Mouse (Mus musculus) limb, embryonic 10.5 days (tissue): ENCODE results near the gene Ect2. TPM values are rescaled to one million over a fixed set of nuclear protein-coding genes. Genes with fewer than 3 reads are reported as not detected.

Experiments
- DNase-seq: peaks from one replicate; pipeline ENCODE4 v3.0.0-alpha.2; 2017; ENCODE audit warnings: low spot score
- H3K27ac ChIP-seq: fragments of 300-500 bp; sonication (generic); 2 replicates; pipeline ENCODE4 v1.5.1; 2016; ENCODE audit warnings: mild to moderate bottlenecking
- H3K27me3 ChIP-seq: fragments of 300-500 bp; sonication (generic); 2 replicates; pipeline ENCODE4 v1.6.1; 2016; ENCODE audit warnings: low read depth, mild to moderate bottlenecking; ENCODE audit not compliant: poor library complexity, severe bottlenecking
- H3K36me3 ChIP-seq: fragments of 300-500 bp; sonication (generic); 2 replicates; pipeline ENCODE4 v1.6.1; 2016; ENCODE audit warnings: mild to moderate bottlenecking, moderate library complexity
- H3K4me1 ChIP-seq: fragments of 300-500 bp; sonication (generic); 2 replicates; pipeline ENCODE4 v1.6.1; 2016
- H3K4me3 ChIP-seq: fragments of 300-500 bp; sonication (generic); 2 replicates; pipeline ENCODE4 v1.5.1; 2016; ENCODE audit warnings: mild to moderate bottlenecking, moderate library complexity
- H3K9me3 ChIP-seq: fragments of 300-500 bp; sonication (generic); replicated peaks from 2 replicates; pipeline ENCODE4 v1.6.1; 2016; ENCODE audit warnings: mild to moderate bottlenecking
- WGBS: fragments of 180-500 bp; shearing (Covaris S2); methylation state at CpG from one replicate; pipeline ENCODE4 v1.1.7; 2016; 5-methylcytosine and 5-hydroxymethylcytosine counted together
- polyA plus RNA-seq: library from polyadenylated mRNA; unstranded; fragments of >200 nt; fragmentation: Nextera tagmentation; extraction: Ambion mirVana; gene quantifications from 2 replicates; pipeline ENCODE4 v1.2.1, GENCODE M21; 2016

The Ect2 gene
- polyA plus RNA-seq, result 72.0 and 80.2 TPM in 2 replicates

DNA sequence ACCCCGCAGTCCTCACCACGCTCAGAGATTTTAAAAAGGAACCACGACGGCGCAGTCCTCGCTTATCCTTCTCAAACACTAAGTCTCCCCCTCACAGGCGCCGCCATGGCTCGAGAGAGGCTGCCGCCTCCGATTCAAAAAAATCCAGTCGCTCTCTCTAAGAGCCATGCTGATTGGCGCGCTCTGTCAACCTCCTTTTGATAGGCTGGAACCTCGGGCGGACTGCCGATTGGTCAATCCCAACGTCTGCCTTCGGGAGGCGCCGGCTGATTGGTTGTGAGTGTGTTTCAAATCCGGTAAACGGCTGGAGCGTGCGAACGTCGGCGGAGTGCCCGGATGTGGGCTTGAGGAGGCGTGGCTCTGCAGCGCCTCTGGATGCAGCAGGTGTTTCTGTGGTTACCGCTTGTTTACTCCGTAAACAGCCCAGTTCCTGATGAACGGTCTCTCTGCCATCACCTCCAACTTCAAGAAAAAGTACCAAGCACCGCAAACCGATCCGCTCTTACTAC, at the start of gene Ect2:
TSS of gene Ect2 (minus strand) at position 178 of the 509 bp plus-strand sequence.
- DNase-seq, result peak; percentile 100
- Histone ChIP-seq H3K36me3 (peaks cover 30% of the 10 kb centered on the region), H3K4me3 (peak within 1 kb of the TSS; percentile 92), H3K4me1 (peaks cover 18% of the 10 kb centered on the region), H3K27me3 (no peaks in the 10 kb centered on the region), H3K9me3 (no peaks in the 10 kb centered on the region), H3K27ac (peak within 1 kb of the TSS; percentile 96)
- under 1% methylated on average over 37 of the region's 37 CpGs for WGBS

DNA sequence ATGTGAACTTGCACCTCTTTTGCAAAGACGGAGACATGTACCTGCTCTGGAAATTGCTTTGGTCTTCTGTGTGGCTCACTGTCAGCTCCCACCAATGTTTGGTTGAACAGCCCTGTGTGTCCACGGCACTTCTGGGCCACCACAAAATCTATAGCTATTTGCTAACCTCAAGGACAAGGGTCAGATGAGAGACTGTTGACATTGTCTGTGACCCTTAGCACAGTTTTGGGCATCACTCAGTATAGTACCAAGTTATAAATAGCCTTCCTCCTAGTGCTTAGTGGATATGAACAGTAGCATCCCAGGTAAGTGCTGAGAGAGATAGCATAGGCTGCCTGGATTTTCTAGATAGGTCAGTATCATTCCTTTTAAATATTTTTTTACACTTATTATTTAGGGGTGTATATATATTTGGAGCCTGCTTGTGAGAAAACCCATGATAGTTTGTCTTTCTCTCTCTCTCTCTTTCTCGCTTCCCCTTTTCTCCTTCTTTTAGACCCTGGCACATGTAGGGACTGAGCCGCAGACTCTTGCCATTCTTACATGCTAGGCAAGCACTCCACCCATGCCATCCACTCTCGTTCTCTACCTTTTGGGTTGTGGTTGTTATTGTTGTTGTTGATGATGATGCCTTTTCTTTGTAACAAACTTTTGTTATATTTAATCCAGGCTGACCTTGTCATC, 48.2 kb upstream of the Ect2 start:
- H3K4me3 ChIP-seq, result no peak overlapping the region
- no peaks in the 10 kb centered on the region for H3K27me3 ChIP-seq
- no peaks in the 10 kb centered on the region for H3K9me3 ChIP-seq
- no peaks in the 10 kb centered on the region for H3K36me3 ChIP-seq
- WGBS, result 86% methylated on average over 5 of the region's 5 CpGs
- H3K27ac ChIP-seq, result no peak overlapping the region
- H3K4me1 ChIP-seq, result peaks cover 20% of the 10 kb centered on the region
- no peak for DNase-seq

- no peak for DNase-seq
- Histone ChIP-seq H3K4me3 (no peak overlapping the region), H3K27me3 (no peaks in the 10 kb centered on the region), H3K9me3 (no peaks in the 10 kb centered on the region), H3K27ac (no peak overlapping the region), H3K36me3 (no peaks in the 10 kb centered on the region), H3K4me1 (0 out of 2 replicates have a peak, but pooled peaks cover 5% of the 10 kb centered on the region)
- WGBS, result 92% methylated on average over 7 of the region's 7 CpGs
Observed at GRCm38 (mm10) chr3:27199120-27199519, 45.4 kb upstream of the Ect2 start.

- no peaks in the 10 kb centered on the region for H3K27me3 ChIP-seq
- 68% methylated on average over 5 of the region's 5 CpGs for WGBS
- no peak overlapping the region for H3K27ac ChIP-seq
- H3K36me3 ChIP-seq, result no peaks in the 10 kb centered on the region
- DNase-seq, result no peak
- peaks cover 8% of the 10 kb centered on the region for H3K4me1 ChIP-seq
- no peak overlapping the region for H3K4me3 ChIP-seq
- no peaks in the 10 kb centered on the region for H3K9me3 ChIP-seq
Observed at GRCm38 (mm10) chr3:27197816-27198215, 44.1 kb upstream of the Ect2 start.

GRCm38 (mm10) chr3:27196529-27196928, 42.9 kb upstream of the Ect2 start:
- H3K4me1 ChIP-seq, result peaks cover 8% of the 10 kb centered on the region
- no peaks in the 10 kb centered on the region for H3K36me3 ChIP-seq
- H3K27me3 ChIP-seq, result no peaks in the 10 kb centered on the region
- no peak for DNase-seq
- no peaks in the 10 kb centered on the region for H3K9me3 ChIP-seq
- no peak overlapping the region for H3K4me3 ChIP-seq
- no peak overlapping the region for H3K27ac ChIP-seq
- WGBS, result 89% methylated on average over 1 of the region's 1 CpGs

- WGBS, result 87% methylated on average over 8 of the region's 8 CpGs
- Histone ChIP-seq H3K4me1 (peaks cover 8% of the 10 kb centered on the region), H3K36me3 (no peaks in the 10 kb centered on the region), H3K27ac (0 out of 2 replicates have a peak overlapping the region, but pooled peaks have one; percentile 25), H3K9me3 (no peaks in the 10 kb centered on the region), H3K27me3 (no peaks in the 10 kb centered on the region), H3K4me3 (no peak overlapping the region)
- DNase-seq, result no peak
Observed at GRCm38 (mm10) chr3:27195573-27196227, 42.0 kb upstream of the Ect2 start.

DNA sequence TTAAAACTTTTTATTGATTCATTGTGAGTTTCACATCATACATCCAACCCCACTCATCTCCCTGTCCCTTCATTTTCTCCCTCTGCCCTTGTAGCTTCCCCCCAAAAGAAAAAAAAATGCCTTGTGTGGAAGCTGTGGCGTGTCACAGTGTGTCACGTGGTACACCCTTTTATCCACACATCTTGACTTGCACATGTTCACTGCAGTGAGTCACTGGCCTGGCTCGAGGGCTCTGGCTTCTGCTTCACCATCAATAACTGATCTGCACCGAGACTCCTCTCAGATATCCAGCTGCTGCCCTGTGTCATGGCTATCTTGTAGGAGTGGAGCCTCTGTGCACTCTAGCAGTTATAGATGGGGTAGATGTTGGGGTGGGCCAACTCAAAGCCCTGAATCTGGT, 41.5 kb upstream of the Ect2 start:
- H3K27me3 ChIP-seq, result no peaks in the 10 kb centered on the region
- no peaks in the 10 kb centered on the region for H3K9me3 ChIP-seq
- no peaks in the 10 kb centered on the region for H3K36me3 ChIP-seq
- no peak overlapping the region for H3K4me3 ChIP-seq
- 84% methylated on average over 4 of the region's 4 CpGs for WGBS
- DNase-seq, result no peak
- H3K27ac ChIP-seq, result 0 out of 2 replicates have a peak overlapping the region, but pooled peaks have one; percentile 25
- H3K4me1 ChIP-seq, result peaks cover 8% of the 10 kb centered on the region

DNA sequence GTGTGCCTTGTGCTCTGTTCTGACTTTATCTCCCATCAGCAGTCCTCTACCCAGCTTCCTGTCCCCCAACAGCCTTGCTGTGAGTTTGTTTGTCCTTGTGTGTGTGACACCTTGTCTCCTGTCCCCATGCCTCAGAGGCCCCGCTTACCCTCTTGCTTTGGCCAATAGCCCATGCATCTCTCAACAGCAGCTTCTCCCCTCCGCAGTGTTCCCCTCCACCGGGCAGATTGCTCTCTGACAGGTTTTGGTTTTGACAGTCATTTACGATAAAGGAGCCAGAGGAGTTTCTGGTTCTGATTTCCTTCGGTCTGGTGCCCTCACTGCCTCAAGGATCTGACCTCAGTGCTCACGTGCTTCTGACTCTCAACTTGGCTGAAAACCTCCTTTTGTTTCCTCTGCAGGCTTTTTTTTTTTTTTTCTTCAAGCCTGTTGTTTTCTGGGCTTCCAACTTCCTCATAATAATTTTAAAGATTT, 40.2 kb upstream of the Ect2 start:
- Histone ChIP-seq H3K27ac (peak overlapping the region; percentile 56), H3K36me3 (no peaks in the 10 kb centered on the region), H3K4me1 (peaks cover 8% of the 10 kb centered on the region), H3K27me3 (no peaks in the 10 kb centered on the region), H3K9me3 (no peaks in the 10 kb centered on the region), H3K4me3 (no peak overlapping the region)
- DNase-seq, result peak; percentile 37
- 43% methylated on average over 6 of the region's 6 CpGs for WGBS

- Histone ChIP-seq H3K4me1 (peaks cover 4% of the 10 kb centered on the region), H3K4me3 (no peak overlapping the region), H3K9me3 (no peaks in the 10 kb centered on the region), H3K27ac (no peak overlapping the region), H3K36me3 (no peaks in the 10 kb centered on the region), H3K27me3 (no peaks in the 10 kb centered on the region)
- no peak for DNase-seq
- 91% methylated on average over 6 of the region's 6 CpGs for WGBS
Observed at GRCm38 (mm10) chr3:27191856-27192255, 38.2 kb upstream of the Ect2 start.

DNA sequence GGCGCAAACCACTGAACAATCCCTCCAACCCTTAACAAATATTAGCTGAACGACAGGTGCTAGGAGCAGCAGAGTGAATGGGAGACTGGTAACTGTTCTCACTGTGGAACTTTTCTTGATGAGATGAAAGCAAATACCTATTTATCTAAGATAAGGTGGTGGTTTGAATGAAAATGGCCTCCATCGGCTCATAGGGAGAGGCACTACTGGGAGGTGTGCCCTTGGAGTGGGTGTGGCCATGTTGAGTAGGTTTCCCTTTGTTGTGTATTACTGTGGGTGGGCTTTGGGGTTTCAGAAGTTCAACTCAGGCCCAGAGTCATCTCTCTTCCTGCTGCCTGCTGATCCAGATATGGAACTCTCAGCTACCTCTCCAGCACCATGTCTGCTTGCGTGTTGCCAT, 37.2 kb upstream of the Ect2 start:
- Histone ChIP-seq H3K27ac (no peak overlapping the region), H3K4me1 (peaks cover 4% of the 10 kb centered on the region), H3K9me3 (no peaks in the 10 kb centered on the region), H3K4me3 (no peak overlapping the region), H3K27me3 (no peaks in the 10 kb centered on the region), H3K36me3 (no peaks in the 10 kb centered on the region)
- 91% methylated on average over 4 of the region's 4 CpGs for WGBS
- no peak for DNase-seq

GRCm38 (mm10) chr3:27189320-27190261, 35.9 kb upstream of the Ect2 start:
- WGBS, result 92% methylated on average over 14 of the region's 14 CpGs
- no peaks in the 10 kb centered on the region for H3K36me3 ChIP-seq
- no peak overlapping the region for H3K27ac ChIP-seq
- H3K4me1 ChIP-seq, result peaks cover 4% of the 10 kb centered on the region
- 0 out of 2 replicates have a peak, but pooled peaks cover under 1% of the 10 kb centered on the region for H3K27me3 ChIP-seq
- no peaks in the 10 kb centered on the region for H3K9me3 ChIP-seq
- no peak for DNase-seq
- H3K4me3 ChIP-seq, result no peak overlapping the region

DNA sequence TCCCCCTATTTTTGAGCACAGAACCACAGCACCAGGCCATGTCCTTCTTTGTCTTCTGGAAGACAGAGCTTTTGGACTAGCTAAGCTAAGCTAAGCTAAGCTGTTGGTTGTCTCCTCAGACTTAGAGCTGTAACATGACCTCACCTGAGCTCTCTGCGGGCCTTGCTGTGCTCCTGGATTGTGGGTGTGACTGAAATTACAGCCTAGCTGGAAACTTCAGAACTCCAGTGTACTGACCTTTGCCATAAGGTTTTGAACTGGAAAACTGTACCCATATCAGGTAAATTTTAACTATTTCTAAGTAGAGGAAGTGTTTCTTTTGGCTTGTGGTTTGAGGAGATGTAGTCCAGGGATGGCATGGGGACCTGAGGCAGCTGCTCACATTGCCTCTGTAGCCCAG, 34.7 kb upstream of the Ect2 start:
- Histone ChIP-seq H3K9me3 (no peaks in the 10 kb centered on the region), H3K4me3 (no peak overlapping the region), H3K27ac (no peak overlapping the region), H3K4me1 (peaks cover 6% of the 10 kb centered on the region; the same call in 1 of the 2 replicates), H3K36me3 (no peaks in the 10 kb centered on the region), H3K27me3 (peaks cover 4% of the 10 kb centered on the region; the same call in 1 of the 2 replicates)
- DNase-seq, result no peak
- WGBS, result 71% methylated on average over 1 of the region's 1 CpGs
